Mouse (Mus musculus) mouse embryonic stem cell (cell line): ENCODE data around the gene Pax9.

Source experiments
- in situ Hi-C, 2 experiments: fragments of 300-500 bp; cut with MboI; formaldehyde crosslinking; loops; 1 replicate in 1 of 2; 3 replicates in 1 of 2; pipeline ENCODE4 v1.14.3; 2019 to 2020; ENCODE audit warnings: low sequenced_read_pairs in 2 of 2, low pct_unique_long_range_greater_than_20kb in 1 of 2, mixed read lengths in 1 of 2; ENCODE audit not compliant: unreplicated experiment in 1 of 2

The Pax9 gene

GRCm38 (mm10) chr12:56691427-56692079, at the start of gene Pax9:
Gene Pax9, plus strand, starts transcription at chr12:56691767.
- in situ Hi-C loops = loop anchor here (5.0 to 25.0 kb wide), 4 partner anchors 157 to 856 kb away; partner anchors contain the start of genes Foxa1 (in 2 of the 2) and Nkx2-1 (in 1 of the 2)

GRCm38 (mm10) chr12:56669451-56670122, 22.0 kb upstream of the Pax9 start:
- in situ Hi-C loops = no loop called here

- in situ Hi-C loops = no loop called here
These were observed 20.8 kb upstream of the Pax9 start for GRCm38 (mm10) chr12:56670795-56671194.

GRCm38 (mm10) chr12:56674726-56675125, 16.8 kb upstream of the Pax9 start:
- in situ Hi-C loops = loop anchor here (25.0 kb wide), 1 partner anchor 313 kb away; no protein-coding TSS in a partner anchor

GRCm38 (mm10) chr12:56677620-56678019, 13.9 kb upstream of the Pax9 start:
- in situ Hi-C loops = loop anchor here (25.0 kb wide), 1 partner anchor 310 kb away; no protein-coding TSS in a partner anchor

- in situ Hi-C loops = loop anchor here (5.0 to 25.0 kb wide), 3 partner anchors 306 to 514 kb away; partner anchors contain the start of gene Slc25a21 (in 1 of the 2)
These were observed 10.3 kb upstream of the Pax9 start for GRCm38 (mm10) chr12:56681096-56681811.

GRCm38 (mm10) chr12:56687640-56688481, 3.7 kb upstream of the Pax9 start:
- in situ Hi-C loops = loop anchor here (10.0 to 25.0 kb wide), 2 partner anchors 299 to 507 kb away; partner anchors contain the start of gene Slc25a21 (in 1 of the 2)

- in situ Hi-C loops = loop anchor here (10.0 to 25.0 kb wide), 2 partner anchors 299 to 506 kb away; partner anchors contain the start of gene Slc25a21 (in 1 of the 2)
These were observed 3.1 kb upstream of the Pax9 start for GRCm38 (mm10) chr12:56688482-56688840.

GRCm38 (mm10) chr12:56688920-56689319, 2.6 kb upstream of the Pax9 start:
- in situ Hi-C loops = loop anchor here (10.0 to 25.0 kb wide), 2 partner anchors 298 to 506 kb away; partner anchors contain the start of gene Slc25a21 (in 1 of the 2)

- in situ Hi-C loops = loop anchor here (10.0 to 25.0 kb wide), 2 partner anchors 298 to 505 kb away; partner anchors contain the start of gene Slc25a21 (in 1 of the 2)
These were observed 2.2 kb upstream of the Pax9 start for GRCm38 (mm10) chr12:56689331-56689730.

- in situ Hi-C loops = loop anchor here (5.0 to 25.0 kb wide), 5 partner anchors 155 to 858 kb away; partner anchors contain the start of genes Foxa1 (in 2 of the 2), Nkx2-1 (in 1 of the 2) and Slc25a21 (in 1 of the 2)
These were observed 1.8 kb upstream of the Pax9 start for GRCm38 (mm10) chr12:56689736-56690135.

GRCm38 (mm10) chr12:56690366-56690765, 1.2 kb upstream of the Pax9 start:
- in situ Hi-C loops = loop anchor here (5.0 to 25.0 kb wide), 4 partner anchors 156 to 857 kb away; partner anchors contain the start of genes Foxa1 (in 2 of the 2) and Nkx2-1 (in 1 of the 2)

- in situ Hi-C loops = loop anchor here (5.0 to 25.0 kb wide), 4 partner anchors 156 to 856 kb away; partner anchors contain the start of genes Foxa1 (in 2 of the 2) and Nkx2-1 (in 1 of the 2)
These were observed 566 bp upstream of the Pax9 start for GRCm38 (mm10) chr12:56691001-56691400.

- in situ Hi-C loops = loop anchor here (5.0 to 25.0 kb wide), 4 partner anchors 158 to 855 kb away; partner anchors contain the start of genes Foxa1 (in 2 of the 2) and Nkx2-1 (in 1 of the 2)
These were observed 969 bp downstream of the Pax9 start for GRCm38 (mm10) chr12:56692536-56692935.

GRCm38 (mm10) chr12:56693411-56694098, 2.0 kb downstream of the Pax9 start:
- in situ Hi-C loops = loop anchor here (5.0 to 25.0 kb wide), 4 partner anchors 159 to 854 kb away; partner anchors contain the start of genes Foxa1 (in 2 of the 2) and Nkx2-1 (in 1 of the 2)

GRCm38 (mm10) chr12:56694361-56694760, 2.8 kb downstream of the Pax9 start:
- in situ Hi-C loops = loop anchor here (5.0 to 25.0 kb wide), 4 partner anchors 160 to 853 kb away; partner anchors contain the start of genes Foxa1 (in 2 of the 2) and Nkx2-1 (in 1 of the 2)
